In the genomic region with DNA sequence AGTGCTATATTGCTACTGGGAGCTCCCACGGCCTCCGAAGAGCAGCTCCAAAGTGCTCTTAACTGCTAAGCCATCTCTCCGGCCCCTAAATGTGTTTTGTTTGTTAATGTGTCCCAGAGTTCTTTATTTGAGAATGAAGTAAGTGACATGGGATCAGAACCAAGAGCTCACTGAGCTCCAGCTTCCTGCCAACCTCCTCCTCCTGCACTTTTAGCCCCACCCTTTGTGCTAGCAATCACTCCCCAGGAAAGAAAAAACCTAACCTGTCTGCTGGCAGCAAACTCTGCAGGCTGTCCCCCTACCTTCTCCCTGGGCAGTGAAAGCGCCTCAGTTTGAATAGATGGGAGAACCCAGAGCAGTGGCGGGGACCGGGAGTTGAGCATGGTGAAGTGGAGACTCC, we compare ENCODE assay signal across 32 mouse cellular contexts. TPM values are rescaled to one million over a fixed set of nuclear protein-coding genes. Genes with fewer than 3 reads are reported as not detected.
DNase-seq lines count a peak whose midpoint lies in the region; ATAC-seq and TF ChIP-seq lines count a peak whose summit lies in the region.
"Had no signal": no experiment of that assay in that cellular context is flagged by ENCODE, and none has a peak within 500 bp of the region (broad histone marks: within the 10 kb centered on the region; RNA-seq: fewer than 3 reads in every experiment).

No protein-coding gene starts in this region.

- H3K27me3 ChIP-seq in kidney, adult 2 months (replicated peaks; ENCODE audit: control insufficient read depth, insufficient read depth, low read length): no peaks in the 10 kb centered on the region
- H3K27me3 ChIP-seq in kidney, embryonic 15.5 days: no peaks in the 10 kb centered on the region
- H3K27me3 ChIP-seq in lung, embryonic 14.5 days (ENCODE audit: insufficient read depth, low read length): no peaks in the 10 kb centered on the region
- H3K27me3 ChIP-seq in lung, postnatal 0 days (replicated peaks; ENCODE audit: insufficient read depth, low read length): no peaks in the 10 kb centered on the region
- H3K27me3 ChIP-seq: embryonic facial prominence, embryonic 12.5 days; embryonic facial prominence, embryonic 15.5 days; hindbrain, embryonic 12.5 days had no signal

- no peak for TF ChIP-seq CTCF in kidney, adult 2 months (conservative IDR thresholded peaks at IDR 0.05; ENCODE audit: insufficient read depth, insufficient read length, low read depth, low read length)
- TF ChIP-seq CTCF in lung, embryonic 14.5 days (IDR thresholded peaks at IDR 0.05; ENCODE audit: low read depth): no peak
- no peak for TF ChIP-seq CTCF in lung, postnatal 0 days (IDR thresholded peaks at IDR 0.05)

- peak overlapping the region; percentile 68 for H3K27ac ChIP-seq in kidney, adult 2 months (ENCODE audit: insufficient read depth, low read depth, low read length)
- peak overlapping the region; percentile 35; the same call in 1 of the 2 replicates for H3K27ac ChIP-seq in kidney, embryonic 15.5 days
- no peak overlapping the region for H3K27ac ChIP-seq in lung, embryonic 14.5 days (ENCODE audit: low read depth)
- no peak overlapping the region for H3K27ac ChIP-seq in lung, postnatal 0 days (ENCODE audit: low read length)
- H3K27ac ChIP-seq: embryonic facial prominence, embryonic 12.5 days; embryonic facial prominence, embryonic 15.5 days; gastrocnemius, adult 2 months; hindbrain, embryonic 12.5 days had no signal

- no peaks in the 10 kb centered on the region for H3K9me3 ChIP-seq in kidney, embryonic 15.5 days (replicated peaks)
- H3K9me3 ChIP-seq in lung, embryonic 14.5 days (ENCODE audit: low read depth, low read length): no peaks in the 10 kb centered on the region
- H3K9me3 ChIP-seq in lung, postnatal 0 days (ENCODE audit: low read length): no peaks in the 10 kb centered on the region
- H3K9me3 ChIP-seq: embryonic facial prominence, embryonic 12.5 days; embryonic facial prominence, embryonic 15.5 days; G1E; hindbrain, embryonic 12.5 days had no signal

- WGBS in kidney, adult 2 months: 60% methylated on average over 6 of the region's 6 CpGs
- 72% methylated on average over 6 of the region's 6 CpGs for WGBS in kidney, embryonic 15.5 days
- WGBS in lung, embryonic 14.5 days: 57% methylated on average over 6 of the region's 6 CpGs
- WGBS in lung, postnatal 0 days: 61% methylated on average over 6 of the region's 6 CpGs

- no peak overlapping the region for H3K9ac ChIP-seq in kidney, embryonic 15.5 days
- no peak overlapping the region for H3K9ac ChIP-seq in lung, embryonic 14.5 days
- no peak overlapping the region for H3K9ac ChIP-seq in lung, postnatal 0 days (replicated peaks; ENCODE audit: low read depth)
- H3K9ac ChIP-seq: embryonic facial prominence, embryonic 12.5 days; embryonic facial prominence, embryonic 15.5 days; forebrain, postnatal 0 days; hindbrain, embryonic 12.5 days had no signal

- TF ChIP-seq EP300 in lung, postnatal 0 days (IDR thresholded peaks at IDR 0.05): no peak

- TF ChIP-seq POLR2A in kidney, adult 2 months (IDR thresholded peaks at IDR 0.05; ENCODE audit: low read depth, low read length): no peak

- no peaks in the 10 kb centered on the region; the same call in 1 of the 2 replicates for H3K36me3 ChIP-seq in kidney, adult 2 months (ENCODE audit: control insufficient read depth, insufficient read depth, low read length)
- H3K36me3 ChIP-seq in kidney, embryonic 15.5 days: no peaks in the 10 kb centered on the region
- H3K36me3 ChIP-seq in lung, embryonic 14.5 days (ENCODE audit: insufficient read depth): no peaks in the 10 kb centered on the region
- H3K36me3 ChIP-seq in lung, postnatal 0 days (ENCODE audit: insufficient read depth, low read length): no peaks in the 10 kb centered on the region
- H3K36me3 ChIP-seq: embryonic facial prominence, embryonic 12.5 days; embryonic facial prominence, embryonic 15.5 days; G1E; hindbrain, embryonic 12.5 days had no signal

- H3K4me3 ChIP-seq in kidney, adult 2 months (ENCODE audit: insufficient read depth, low read depth, low read length): no peak overlapping the region
- no peak overlapping the region for H3K4me3 ChIP-seq in kidney, embryonic 15.5 days (replicated peaks)
- H3K4me3 ChIP-seq in lung, embryonic 14.5 days (ENCODE audit: low read depth, low read length): no peak overlapping the region
- H3K4me3 ChIP-seq in lung, postnatal 0 days (ENCODE audit: low read depth, low read length): no peak overlapping the region
- H3K4me3 ChIP-seq: embryonic facial prominence, embryonic 12.5 days; embryonic facial prominence, embryonic 15.5 days; gastrocnemius, adult 2 months; hindbrain, embryonic 12.5 days had no signal

- no peak for ATAC-seq in kidney, embryonic 15.5 days (replicated peaks; ENCODE audit: low FRiP score)
- no peak for ATAC-seq in lung, embryonic 14.5 days (ENCODE audit: insufficient read depth)
- no peak for ATAC-seq in lung, postnatal 0 days
- ATAC-seq in monocyte, adult 5-6 weeks (replicated peaks; ENCODE audit: insufficient number of reproducible peaks, low FRiP score, low TSS enrichment, poor library complexity, severe bottlenecking): no peak
- ATAC-seq: forebrain, embryonic 14.5 days; forebrain, postnatal 0 days; Patski had no signal

- H3K4me2 ChIP-seq in kidney, embryonic 15.5 days: no peak overlapping the region
- H3K4me2 ChIP-seq in lung, embryonic 14.5 days: no peak overlapping the region
- no peak overlapping the region for H3K4me2 ChIP-seq in lung, postnatal 0 days (replicated peaks; ENCODE audit: low read depth, low read length)
- H3K4me2 ChIP-seq: embryonic facial prominence, embryonic 12.5 days; embryonic facial prominence, embryonic 15.5 days; heart, embryonic 11.5 days; hindbrain, embryonic 12.5 days had no signal

- peaks cover 40% of the 10 kb centered on the region; the same call in 1 of the 2 replicates for H3K4me1 ChIP-seq in kidney, adult 2 months (ENCODE audit: control insufficient read depth, insufficient read depth, low read length)
- H3K4me1 ChIP-seq in kidney, embryonic 15.5 days: peaks cover 13% of the 10 kb centered on the region; the same call in 1 of the 2 replicates
- no peaks in the 10 kb centered on the region for H3K4me1 ChIP-seq in lung, embryonic 14.5 days (ENCODE audit: insufficient read depth)
- no peaks in the 10 kb centered on the region for H3K4me1 ChIP-seq in lung, postnatal 0 days (ENCODE audit: insufficient read depth, low read depth, low read length)
- H3K4me1 ChIP-seq: embryonic facial prominence, embryonic 15.5 days; hindbrain, embryonic 12.5 days had no signal

- peak; percentile 78 for DNase-seq in kidney, adult 2 months
- no peak for DNase-seq in kidney, adult 18-20 months
- DNase-seq in kidney, postnatal 4 days: no peak
- peak; percentile 11 for DNase-seq in lung, embryonic 14.5 days
- no peak for DNase-seq in lung, postnatal 0 days (ENCODE audit: low spot score)
- peak; percentile 31 to 57 for DNase-seq in kidney, postnatal 25 days
- DNase-seq: adrenal gland, postnatal 10 days; adrenal gland, postnatal 36 days; B cell, adult 2 months; cerebellum, adult 11 months; cerebellum, adult 2 months; cerebellum, adult 9-11 months; cerebellum, postnatal 25 days; forebrain, postnatal 0 days; gastrocnemius, adult 2 months; gastrocnemius, postnatal 14 days; heart, adult 11 months had no signal

RNA-seq across cellular contexts. Expression of a gene that starts 13.5 kb away (rescaled TPM):
- polyA plus RNA-seq in kidney, adult 2 months (2012; rRNA removed): 0.11 and 1.5 TPM in 2 replicates
- not detected in 2 replicates for polyA plus RNA-seq in kidney, embryonic 15.5 days (2015; fragmentation: Nextera tagmentation; extraction: Ambion mirVana)
- polyA plus RNA-seq in lung, embryonic 14.5 days (2014; fragmentation: Nextera tagmentation; extraction: Ambion mirVana): not detected in 2 replicates
- polyA plus RNA-seq in lung, postnatal 0 days (2015; fragmentation: Nextera tagmentation; extraction: Ambion mirVana): 0.19 and 0.20 TPM in 2 replicates
- not detected in 3 replicates for total RNA-seq in monocyte, adult 5-6 weeks (2017)
- total RNA-seq: adrenal gland, adult 18-20 months; adrenal gland, postnatal 10 days; adrenal gland, postnatal 36 days; common myeloid progenitor, adult 5-6 weeks; forebrain, postnatal 0 days; G1E; gastrocnemius, adult 2 months; gastrocnemius, postnatal 14 days; gastrocnemius, postnatal 4 days; heart, postnatal 25 days; hematopoietic stem cell, adult 5-6 weeks had no signal
- polyA plus RNA-seq: embryonic facial prominence, embryonic 12.5 days; forebrain, embryonic 11.5 days; forebrain, embryonic 14.5 days; forebrain, postnatal 0 days; G1E; hindbrain, embryonic 12.5 days; Patski had no signal

RNA-seq across cellular contexts. Expression of a gene that starts 22.0 kb away (rescaled TPM):
- 395 and 444 TPM in 2 replicates for polyA plus RNA-seq in kidney, adult 2 months (2012; rRNA removed)
- 23.5 and 24.8 TPM in 2 replicates for polyA plus RNA-seq in kidney, embryonic 15.5 days (2015; fragmentation: Nextera tagmentation; extraction: Ambion mirVana)
- polyA plus RNA-seq in lung, embryonic 14.5 days (2014; fragmentation: Nextera tagmentation; extraction: Ambion mirVana): 0.76 and 1.5 TPM in 2 replicates
- polyA plus RNA-seq in lung, postnatal 0 days (2015; fragmentation: Nextera tagmentation; extraction: Ambion mirVana): 2.9 and 3.0 TPM in 2 replicates
- not detected in 3 replicates for total RNA-seq in monocyte, adult 5-6 weeks (2017)
- total RNA-seq: common myeloid progenitor, adult 5-6 weeks; hematopoietic stem cell, adult 5-6 weeks had no signal
- polyA plus RNA-seq: forebrain, embryonic 14.5 days; G1E had no signal

Comparison
In these comparisons a context has a peak if more than half of its experiments do, and no peak if none do; other contexts are left out.
1. DNase-seq: peak in kidney, adult 2 months (single experiment), lung, embryonic 14.5 days (single experiment) and kidney, postnatal 25 days (2 of 2); none in kidney, adult 18-20 months (single experiment), kidney, postnatal 4 days (0 of 2) and lung, postnatal 0 days (single experiment).
2. RNA of a gene that starts 22.0 kb away (polyA plus RNA-seq): 395 to 444 TPM in kidney, adult 2 months; 23.5 to 24.8 TPM in kidney, embryonic 15.5 days, 2.9 to 3.0 TPM in lung, postnatal 0 days and 0.76 to 1.5 TPM in lung, embryonic 14.5 days; every median in the first group is over 10 times any median in the second.
3. H3K27ac ChIP-seq: peak in kidney, adult 2 months (single experiment) and kidney, embryonic 15.5 days (single experiment); none in lung, embryonic 14.5 days (single experiment) and lung, postnatal 0 days (single experiment).